Mouse (Mus musculus) CD4-positive helper T cell, adult 2 months (primary cell): ENCODE measurements around the gene Flrt3.

Experiments
- DNase-seq: peaks from one replicate; pipeline ENCODE4 v3.0.0-alpha.2; 2012; ENCODE audit warnings: low read depth, missing footprints, low spot score

Flrt3 gene

GRCm38 (mm10) chr2:140670963-140671702 is at the start of gene Flrt3:
TSS of gene Flrt3 (minus strand) at chr2:140671469.
- no peak for DNase-seq

DNA sequence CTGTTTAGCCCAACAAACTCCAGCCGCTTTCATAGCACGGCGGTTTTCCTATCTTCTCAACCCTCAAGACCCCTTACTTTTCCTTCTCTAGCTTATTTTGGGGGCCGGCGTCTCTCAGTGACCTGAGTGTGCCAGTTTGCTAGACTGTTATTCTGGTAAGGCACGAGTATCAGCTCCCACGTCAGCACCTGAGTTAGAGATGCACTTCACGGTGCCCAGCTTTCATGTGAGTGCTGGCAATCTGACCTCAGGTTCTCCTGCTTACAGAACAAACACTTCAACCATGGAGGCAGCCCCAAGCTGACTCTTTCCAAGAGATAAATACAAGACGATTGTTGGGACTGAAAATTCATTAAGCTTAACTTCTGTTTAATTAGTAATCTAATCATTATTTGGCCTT is 46.1 kb upstream of the Flrt3 start:
- DNase-seq, result no peak

DNA sequence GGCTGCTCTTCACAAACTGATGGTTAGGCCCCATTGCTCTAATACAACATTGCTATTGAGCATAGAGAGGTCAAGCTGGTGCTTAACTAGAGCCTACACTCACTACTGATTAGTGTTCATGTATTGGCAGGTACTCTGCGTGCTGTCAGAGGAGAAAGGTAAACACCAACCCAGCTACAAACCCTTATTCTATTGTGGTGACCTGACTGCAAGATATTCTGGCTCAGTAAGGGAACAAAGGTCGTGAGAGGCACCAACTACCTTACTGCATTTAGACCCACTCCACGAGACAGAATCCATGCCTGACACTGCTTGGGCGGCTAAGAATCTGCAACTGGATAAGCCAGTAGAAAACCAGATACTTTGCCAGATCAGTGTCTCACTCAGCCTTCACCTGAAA is 44.6 kb upstream of the Flrt3 start:
- DNase-seq, result no peak

- no peak for DNase-seq
Measured at GRCm38 (mm10) chr2:140707550-140707949, 36.3 kb upstream of the Flrt3 start.

DNA sequence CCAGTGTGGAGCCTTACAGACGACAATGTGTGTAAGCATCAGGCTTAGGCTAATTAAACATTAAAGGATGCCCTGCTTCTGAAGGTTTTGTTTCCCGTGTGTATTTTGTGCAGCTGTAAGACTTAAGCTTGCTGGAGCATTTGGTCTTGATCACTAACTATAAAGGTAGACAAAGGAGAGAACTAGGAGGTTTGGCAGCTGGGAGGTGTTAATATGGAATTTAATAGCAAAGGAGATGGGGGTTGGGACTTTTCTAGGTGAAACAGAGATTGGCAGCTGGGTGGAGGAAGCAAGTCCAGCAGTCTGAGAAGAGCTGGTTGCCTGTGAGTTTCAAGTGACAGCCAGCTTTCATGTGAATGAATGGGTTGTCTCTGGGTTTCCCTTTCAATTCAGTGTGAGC is 34.0 kb upstream of the Flrt3 start:
- no peak for DNase-seq

- DNase-seq, result no peak
Measured at GRCm38 (mm10) chr2:140704146-140704545, 32.9 kb upstream of the Flrt3 start.

DNA sequence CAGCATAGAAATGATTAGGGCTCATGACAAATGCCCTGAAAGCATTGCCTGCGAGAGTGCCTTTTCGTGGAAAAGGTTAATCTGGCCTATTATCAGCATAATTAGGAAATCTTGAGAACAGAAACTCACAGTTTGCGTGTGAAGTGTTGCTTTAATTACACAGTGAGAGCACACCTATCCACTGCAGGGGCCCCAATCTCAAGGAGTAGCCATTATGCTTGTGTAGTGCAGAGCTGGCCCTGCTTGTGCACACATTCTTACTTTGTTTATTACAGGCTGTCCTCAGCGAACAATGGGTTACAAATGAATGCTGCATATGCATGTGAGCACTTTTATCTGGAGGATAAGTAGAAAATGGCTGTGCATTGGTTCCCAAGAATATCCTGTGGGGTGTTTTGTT is 32.1 kb upstream of the Flrt3 start:
- DNase-seq, result no peak

DNA sequence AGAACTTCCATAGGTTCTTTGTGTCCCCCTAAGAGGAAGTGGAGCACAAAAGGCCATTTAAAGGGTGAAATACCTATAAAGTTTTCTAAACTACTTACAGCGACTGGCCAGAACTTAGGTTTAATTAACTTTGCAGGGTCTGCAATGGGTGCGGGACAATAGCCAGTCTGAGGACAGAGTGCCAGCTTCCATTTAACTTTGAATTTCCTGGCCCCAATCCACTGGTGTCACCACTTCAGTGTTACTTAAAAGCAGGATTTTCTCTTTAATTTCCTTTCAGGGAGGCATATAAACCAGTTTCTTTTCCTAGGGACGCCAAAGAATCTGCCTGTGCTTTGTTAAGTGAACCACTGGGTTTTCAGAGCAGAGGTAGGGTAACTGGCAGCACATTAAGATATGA is 27.3 kb upstream of the Flrt3 start:
- DNase-seq, result no peak

DNA sequence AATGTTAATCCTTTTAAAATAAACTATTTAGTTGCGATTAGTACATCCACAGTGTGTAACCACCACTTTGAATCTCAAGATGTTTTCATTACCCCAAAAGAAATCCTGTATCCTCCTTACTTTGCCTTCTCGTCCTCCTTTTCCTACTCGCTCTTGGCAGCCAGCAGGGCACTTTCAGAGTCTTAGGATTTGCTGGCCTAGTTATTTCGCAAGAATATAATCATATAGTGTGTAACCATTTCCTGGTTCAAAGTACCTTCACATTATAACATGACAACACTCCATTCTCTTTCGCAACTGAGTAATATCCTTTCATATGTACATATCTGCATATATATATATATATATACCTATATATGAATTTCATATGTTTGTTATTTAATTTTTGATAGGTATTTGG is 22.6 kb upstream of the Flrt3 start:
- DNase-seq, result no peak

- DNase-seq, result no peak
Measured at GRCm38 (mm10) chr2:140692461-140692860, 21.2 kb upstream of the Flrt3 start.

DNA sequence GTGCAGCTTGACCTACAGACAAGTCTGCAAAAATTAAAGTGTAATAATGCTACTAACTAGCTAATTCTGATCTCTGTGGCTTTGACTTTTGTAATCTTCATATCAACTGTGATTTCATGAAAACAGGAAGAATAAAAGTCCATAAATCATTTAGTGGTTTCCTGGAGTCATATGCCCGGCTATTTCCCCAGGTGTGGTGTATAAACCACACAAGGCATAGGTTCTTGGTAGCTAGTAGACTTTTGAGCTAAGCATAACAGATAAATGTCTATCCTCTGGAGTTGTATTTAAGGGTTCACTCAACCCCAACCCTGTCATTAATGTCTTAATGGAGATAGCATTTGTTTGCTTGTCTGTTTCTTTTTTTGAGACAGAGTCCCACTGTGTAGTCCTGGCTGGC is 20.1 kb upstream of the Flrt3 start:
- DNase-seq, result no peak

DNA sequence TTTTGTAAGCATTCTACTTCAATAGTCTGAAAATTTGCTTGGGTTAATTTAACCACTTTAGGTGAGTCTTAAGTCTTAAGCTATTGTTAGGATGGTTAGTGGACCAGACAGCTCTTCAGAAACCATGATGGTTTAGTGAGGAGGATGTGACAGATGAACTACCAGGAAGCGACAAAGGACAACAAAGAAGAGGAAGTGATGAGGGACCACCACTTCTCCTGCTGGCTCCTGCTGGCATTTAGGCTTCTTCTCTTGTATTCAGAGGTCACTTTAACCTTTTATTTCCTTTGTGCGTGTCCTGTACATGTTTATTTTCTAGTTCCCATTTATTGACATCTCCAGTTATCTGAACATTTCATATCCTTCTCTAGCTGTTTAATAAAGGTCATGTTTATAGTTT is 19.6 kb upstream of the Flrt3 start:
- no peak for DNase-seq

GRCm38 (mm10) chr2:140676728-140677127 is 5.5 kb upstream of the Flrt3 start:
- no peak for DNase-seq

DNA sequence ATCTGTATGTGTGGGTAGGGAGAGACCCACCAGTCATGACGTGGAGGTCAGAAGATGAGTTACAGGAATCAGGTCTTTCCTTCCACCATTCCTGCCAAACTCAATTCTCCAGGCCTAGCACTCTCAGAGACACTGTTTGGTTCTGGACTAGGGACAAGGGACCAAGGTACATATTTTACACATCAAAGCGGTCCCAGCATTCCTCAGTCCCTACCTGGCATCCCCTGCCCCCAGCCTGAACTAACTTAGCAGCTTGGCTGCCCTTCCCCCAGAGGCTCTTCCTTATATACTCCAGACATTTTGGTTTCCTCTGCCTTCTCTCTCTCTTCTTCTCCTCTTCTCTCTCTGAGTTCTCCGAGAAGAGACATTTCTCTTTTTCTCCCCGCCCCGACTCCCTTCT is 2.2 kb upstream of the Flrt3 start:
- no peak for DNase-seq

DNA sequence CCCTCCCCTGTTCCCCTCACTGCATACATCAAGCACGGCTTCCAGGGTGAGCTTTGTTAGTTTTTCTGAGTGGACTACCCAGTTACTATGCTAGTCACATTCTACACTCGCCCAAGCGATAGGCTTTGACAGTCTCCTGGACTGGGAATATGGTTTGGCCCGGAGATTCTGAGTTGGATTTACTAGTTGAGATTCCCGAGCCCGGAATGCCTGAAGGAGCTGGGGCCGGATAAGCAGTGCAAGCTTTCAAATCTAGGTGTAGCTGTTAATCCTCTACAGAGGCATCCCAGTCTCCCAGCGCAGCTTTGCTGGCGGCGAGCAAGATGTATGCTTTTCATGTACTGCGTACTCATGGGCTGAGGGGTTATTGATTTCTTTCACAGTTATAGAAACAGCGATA is 812 bp downstream of the Flrt3 start:
- DNase-seq, result no peak

- DNase-seq, result no peak
Measured at GRCm38 (mm10) chr2:140669786-140670185, 1.5 kb downstream of the Flrt3 start.

DNA sequence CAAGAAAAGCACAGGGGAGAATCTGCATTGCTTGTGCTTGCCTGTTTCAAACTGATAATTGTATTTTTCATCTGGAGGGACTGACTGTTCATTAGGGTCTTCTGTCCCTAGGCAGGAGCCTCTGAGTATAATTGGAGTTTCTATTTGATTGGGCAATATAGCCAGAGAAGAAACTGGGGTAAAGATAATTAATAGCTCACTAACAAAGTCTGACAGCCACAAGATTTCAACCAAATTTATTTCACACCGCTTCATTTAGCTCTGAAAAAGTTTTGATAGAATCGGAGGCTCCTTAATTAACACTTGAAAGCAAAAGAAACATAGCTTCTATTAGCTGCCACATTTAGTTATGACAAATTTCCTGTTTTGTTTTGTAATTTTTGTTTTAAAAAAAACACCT is 2.2 kb downstream of the Flrt3 start:
- DNase-seq, result no peak

GRCm38 (mm10) chr2:140668311-140668710 is 3.0 kb downstream of the Flrt3 start:
- no peak for DNase-seq

- no peak for DNase-seq
Measured at GRCm38 (mm10) chr2:140667261-140668047, 3.8 kb downstream of the Flrt3 start.

DNA sequence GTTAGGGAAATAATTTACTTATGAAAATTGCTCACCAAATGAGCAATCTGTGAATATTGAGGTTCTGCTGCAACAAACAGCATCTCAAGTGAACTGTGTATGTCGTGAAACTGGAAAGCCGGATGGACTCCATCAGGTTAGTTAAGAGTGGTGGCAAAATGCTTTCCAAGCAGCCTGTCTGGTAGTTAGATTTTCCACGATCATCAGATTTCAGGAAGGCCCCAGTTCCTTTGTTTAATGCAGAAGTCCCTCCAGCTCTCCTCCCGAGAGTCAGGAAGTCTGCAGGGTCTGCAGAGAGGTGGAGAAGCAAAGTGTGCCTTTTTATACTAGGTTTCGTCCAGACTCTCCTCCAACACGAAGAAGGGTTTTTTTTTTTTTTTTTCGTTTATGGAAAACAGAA is 4.4 kb downstream of the Flrt3 start:
- no peak for DNase-seq

DNA sequence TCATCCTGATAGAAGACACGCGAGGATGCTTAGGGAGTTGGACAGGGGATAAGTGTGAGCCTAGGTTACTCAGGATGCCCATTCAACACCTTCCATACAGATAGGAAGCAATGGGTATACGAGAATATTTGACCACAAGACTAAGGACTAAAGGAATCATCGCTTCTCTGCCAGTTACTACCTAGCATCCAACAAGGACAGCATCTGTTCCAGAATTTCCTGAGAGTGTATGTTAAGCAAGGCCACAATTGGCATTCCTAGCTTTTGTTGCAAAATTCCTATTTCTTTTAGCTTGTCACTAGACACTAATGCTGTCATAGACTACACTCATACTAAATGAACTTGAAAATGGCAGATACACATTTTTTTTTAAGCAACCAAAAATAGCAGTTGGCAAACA is 6.9 kb downstream of the Flrt3 start:
- DNase-seq, result no peak

- no peak for DNase-seq
Measured at GRCm38 (mm10) chr2:140662673-140663072, 8.6 kb downstream of the Flrt3 start.

DNA sequence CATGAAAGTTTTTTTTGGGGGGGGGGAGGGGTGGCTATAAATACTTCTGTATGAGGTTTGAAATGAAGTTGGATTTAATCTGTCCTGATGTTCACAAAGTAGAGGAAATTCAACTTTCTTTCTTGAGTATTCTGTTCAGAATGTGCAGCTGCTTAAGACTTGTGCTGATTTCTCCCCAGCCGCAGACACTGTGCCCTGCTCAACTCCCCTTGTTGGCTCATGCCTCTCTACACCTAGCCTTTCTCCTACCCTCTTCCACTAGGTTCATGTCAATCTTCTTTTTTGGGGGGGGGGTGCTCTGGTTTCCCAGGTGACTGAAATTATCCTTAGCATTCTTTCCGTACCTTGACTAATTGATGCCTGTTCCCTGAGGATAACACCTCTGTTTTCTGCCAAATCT is 17.3 kb downstream of the Flrt3 start:
- no peak for DNase-seq
